Mouse (Mus musculus): Measurements from ENCODE around the gene Fcgbp. TPM values are rescaled to one million over a fixed set of nuclear protein-coding genes. Genes with fewer than 3 reads are reported as not detected.

The Fcgbp gene
- not detected in 2 replicates for total RNA-seq (2014; fragmentation: Nextera tagmentation)
- total RNA-seq (2017), result 0.06 and 0.27 TPM in 2 replicates
- not detected in 2 replicates for polyA plus RNA-seq (2012)

GRCm38 (mm10) chr7:28070531-28071298, at the start of gene Fcgbp:
TSS of gene Fcgbp (plus strand) at chr7:28071236.
- Histone ChIP-seq H3K4me1 (ENCODE audit: insufficient read depth, low read depth, low read length) (no peaks in the 10 kb centered on the region), H3K27me3 (ENCODE audit: insufficient read depth, low read length) (peaks cover 14% of the 10 kb centered on the region), H3K9me3 (replicated peaks) (no peaks in the 10 kb centered on the region), H3K36me3 (replicated peaks) (no peaks in the 10 kb centered on the region), H3K4me3 (ENCODE audit: low read depth, low read length) (no peak within 1 kb of the TSS)
- no peak for ATAC-seq (ENCODE audit: extremely low read depth, insufficient number of reproducible peaks, low FRiP score, poor library complexity, severe bottlenecking)
- no peak for TF ChIP-seq GATA1 (IDR thresholded peaks at IDR 0.05; ENCODE audit: borderline replicate concordance, low read length)
- no peak for TF ChIP-seq CTCF (IDR thresholded peaks at IDR 0.05; ENCODE audit: low read depth, low read length)
- TF ChIP-seq TAL1 (conservative IDR thresholded peaks at IDR 0.05; ENCODE audit: low read depth, low read length), result no peak
- no peak for TF ChIP-seq POLR2AphosphoS5 (IDR thresholded peaks at IDR 0.05; ENCODE audit: insufficient replicate concordance, low read depth, low read length)
- TF ChIP-seq GATA2 (IDR thresholded peaks at IDR 0.05; ENCODE audit: borderline replicate concordance, low read depth, low read length), result no peak
- DNase-seq (ENCODE audit: low spot score), result no peak

DNA sequence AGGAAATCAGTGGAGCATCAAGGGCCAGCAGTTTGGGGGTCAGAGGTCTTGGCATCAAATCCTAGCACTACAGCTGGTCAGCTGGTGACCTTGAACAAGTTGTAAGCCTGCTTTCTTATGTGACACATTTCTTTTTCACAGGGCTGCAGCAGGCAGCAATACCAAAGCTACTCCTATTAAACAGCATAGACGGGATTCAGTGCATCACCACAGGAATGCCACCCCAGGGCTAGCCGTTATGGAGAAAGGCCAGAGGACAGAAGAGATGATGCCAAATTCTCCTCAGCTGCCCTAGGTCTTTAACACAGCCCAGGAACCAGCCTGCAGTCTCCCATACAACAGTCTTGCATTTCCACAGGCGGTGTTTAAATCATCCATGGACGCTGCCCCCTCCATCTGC, 26.5 kb upstream of the Fcgbp start:
- ATAC-seq (ENCODE audit: extremely low read depth, insufficient number of reproducible peaks, low FRiP score, poor library complexity, severe bottlenecking), result no peak
- DNase-seq (ENCODE audit: low spot score), result no peak
- H3K27me3 ChIP-seq (ENCODE audit: insufficient read depth, low read length), result no peaks in the 10 kb centered on the region
- no peak overlapping the region for H3K4me3 ChIP-seq (ENCODE audit: low read depth, low read length)
- H3K4me1 ChIP-seq (ENCODE audit: insufficient read depth, low read depth, low read length), result peaks cover 40% of the 10 kb centered on the region
- no peak for TF ChIP-seq CTCF (IDR thresholded peaks at IDR 0.05; ENCODE audit: low read depth, low read length)
- TF ChIP-seq GATA2 (IDR thresholded peaks at IDR 0.05; ENCODE audit: borderline replicate concordance, low read depth, low read length), result no peak
- no peak for TF ChIP-seq TAL1 (conservative IDR thresholded peaks at IDR 0.05; ENCODE audit: low read depth, low read length)
- no peak for TF ChIP-seq POLR2AphosphoS5 (IDR thresholded peaks at IDR 0.05; ENCODE audit: insufficient replicate concordance, low read depth, low read length)
- TF ChIP-seq GATA1 (IDR thresholded peaks at IDR 0.05; ENCODE audit: borderline replicate concordance, low read length), result no peak
- H3K36me3 ChIP-seq (replicated peaks), result peaks cover 96% of the 10 kb centered on the region
- no peaks in the 10 kb centered on the region for H3K9me3 ChIP-seq (replicated peaks)

GRCm38 (mm10) chr7:28049476-28050409, 21.3 kb upstream of the Fcgbp start, which contains the start of gene Psmc4:
TSS of gene Psmc4 (minus strand) at chr7:28050101.
- Histone ChIP-seq H3K27me3 (ENCODE audit: insufficient read depth, low read length) (peaks cover 7% of the 10 kb centered on the region; the same call in 1 of the 2 replicates), H3K4me3 (ENCODE audit: low read depth, low read length) (peak within 1 kb of the TSS; percentile 80), H3K9me3 (replicated peaks) (no peaks in the 10 kb centered on the region), H3K36me3 (replicated peaks) (peaks cover 44% of the 10 kb centered on the region), H3K4me1 (ENCODE audit: insufficient read depth, low read depth, low read length) (peaks cover 41% of the 10 kb centered on the region)
- peak; percentile 96 for ATAC-seq (ENCODE audit: extremely low read depth, insufficient number of reproducible peaks, low FRiP score, poor library complexity, severe bottlenecking)
- DNase-seq (ENCODE audit: low spot score), result peak; percentile 96
- no peak for TF ChIP-seq GATA2 (IDR thresholded peaks at IDR 0.05; ENCODE audit: borderline replicate concordance, low read depth, low read length)
- TF ChIP-seq CTCF (IDR thresholded peaks at IDR 0.05; ENCODE audit: low read depth, low read length), result 0 out of 2 replicates have a peak, but pooled peaks have one; percentile 22

- peaks cover 35% of the 10 kb centered on the region for H3K36me3 ChIP-seq (replicated peaks)
- DNase-seq (ENCODE audit: low spot score) (peak; percentile 5), ATAC-seq (ENCODE audit: extremely low read depth, insufficient number of reproducible peaks, low FRiP score, poor library complexity, severe bottlenecking) (no peak)
- TF ChIP-seq GATA2 (IDR thresholded peaks at IDR 0.05; ENCODE audit: borderline replicate concordance, low read depth, low read length), result no peak
- TF ChIP-seq GATA1 (IDR thresholded peaks at IDR 0.05; ENCODE audit: borderline replicate concordance, low read length), result no peak
- peaks cover 10% of the 10 kb centered on the region for H3K27me3 ChIP-seq (ENCODE audit: insufficient read depth, low read length)
- H3K4me3 ChIP-seq (ENCODE audit: low read depth, low read length), result no peak overlapping the region; the same call in 1 of the 2 replicates
- H3K9me3 ChIP-seq (replicated peaks), result no peaks in the 10 kb centered on the region
- H3K4me1 ChIP-seq (ENCODE audit: insufficient read depth, low read depth, low read length), result peaks cover 35% of the 10 kb centered on the region
Observed at GRCm38 (mm10) chr7:28050584-28050983, 20.5 kb upstream of the Fcgbp start.

GRCm38 (mm10) chr7:28053046-28053930, 17.7 kb upstream of the Fcgbp start:
- no peak for TF ChIP-seq GATA2 (IDR thresholded peaks at IDR 0.05; ENCODE audit: borderline replicate concordance, low read depth, low read length)
- no peak for TF ChIP-seq TAL1 (conservative IDR thresholded peaks at IDR 0.05; ENCODE audit: low read depth, low read length)
- no peak for TF ChIP-seq POLR2AphosphoS5 (IDR thresholded peaks at IDR 0.05; ENCODE audit: insufficient replicate concordance, low read depth, low read length)
- TF ChIP-seq CTCF (IDR thresholded peaks at IDR 0.05; ENCODE audit: low read depth, low read length), result no peak
- TF ChIP-seq GATA1 (IDR thresholded peaks at IDR 0.05; ENCODE audit: borderline replicate concordance, low read length), result no peak
- ATAC-seq (ENCODE audit: extremely low read depth, insufficient number of reproducible peaks, low FRiP score, poor library complexity, severe bottlenecking), result no peak

More at GRCm38 (mm10) chr7:28053046-28053930, 17.7 kb upstream of the Fcgbp start:
- peaks cover 14% of the 10 kb centered on the region for H3K27me3 ChIP-seq (ENCODE audit: insufficient read depth, low read length)
- H3K9me3 ChIP-seq (replicated peaks), result no peaks in the 10 kb centered on the region
- peaks cover 14% of the 10 kb centered on the region for H3K4me1 ChIP-seq (ENCODE audit: insufficient read depth, low read depth, low read length)
- no peak for DNase-seq (ENCODE audit: low spot score)
- peaks cover 8% of the 10 kb centered on the region for H3K36me3 ChIP-seq (replicated peaks)
- no peak overlapping the region for H3K4me3 ChIP-seq (ENCODE audit: low read depth, low read length)

Measured in G1E (cell line).